Mouse (Mus musculus): ENCODE data around the gene Olfr569. TPM values are rescaled to one million over a fixed set of nuclear protein-coding genes. Genes with fewer than 3 reads are reported as not detected.

The Olfr569 gene
- total RNA-seq (2012; rRNA removed): not detected in 2 replicates
- not detected in 2 replicates for total RNA-seq (2014; rRNA removed)
- not detected in 2 replicates for polyA plus RNA-seq (2012; ENCODE audit: insufficient read length, low read depth)

GRCm38 (mm10) chr7:102890782-102891181 lies at the start of gene Olfr569:
TSS of gene Olfr569 (minus strand) at chr7:102890882.
- Histone ChIP-seq H3K27ac (ENCODE audit: insufficient read depth, low read depth) (no peak within 1 kb of the TSS), H3K9me3 (replicated peaks; ENCODE audit: low read length) (no peaks in the 10 kb centered on the region), H3K9ac (ENCODE audit: insufficient read depth, low read depth) (no peak within 1 kb of the TSS), H3K27me3 (replicated peaks) (no peaks in the 10 kb centered on the region), H3K4me1 (ENCODE audit: control insufficient read depth in 1 of 2, insufficient read depth in 2 of 2) (no peaks in the 10 kb centered on the region), H3K36me3 (replicated peaks in 1 of 2; ENCODE audit: control insufficient read depth in 1 of 2, insufficient read depth in 1 of 2, low read length in 1 of 2) (no peaks in the 10 kb centered on the region), H3K4me3 (replicated peaks in 1 of 3; ENCODE audit: low read depth in 2 of 3, low read length in 2 of 3, poor library complexity in 1 of 3) (no peak within 1 kb of the TSS), H3K4me2 (ENCODE audit: insufficient read depth, low read depth, poor library complexity, severe bottlenecking) (no peak within 1 kb of the TSS), H3K79me2 (replicated peaks; ENCODE audit: control insufficient read depth, extremely low read depth, insufficient read depth, poor library complexity, severe bottlenecking) (no peaks in the 10 kb centered on the region)
- DNase-seq (ENCODE audit: extremely low read depth): no peak
- in situ Hi-C loops (cut with MboI; ENCODE audit: low pct_ligation_motif_present, low pct_unique_long_range_greater_than_20kb, low sequenced_read_pairs) (no loop called here), dilution Hi-C loops (cut with MboI; ENCODE audit: extremely low pct_ligation_motif_present, extremely low pct_unique_long_range_greater_than_20kb, low sequenced_read_pairs) (no loop called here)
- no peak for TF ChIP-seq PAX5 (IDR thresholded peaks at IDR 0.05; ENCODE audit: low read length)
- no peak for TF ChIP-seq JUN (IDR thresholded peaks at IDR 0.05; ENCODE audit: insufficient read depth, low read depth, low read length)
- no peak for TF ChIP-seq NRF1 (IDR thresholded peaks at IDR 0.05; ENCODE audit: low read depth, low read length)

GRCm38 (mm10) chr7:102927105-102927504 lies 36.4 kb upstream of the Olfr569 start:
- no peaks in the 10 kb centered on the region for H3K4me1 ChIP-seq (ENCODE audit: control insufficient read depth in 1 of 2, insufficient read depth in 2 of 2)
- H3K27me3 ChIP-seq (replicated peaks): no peaks in the 10 kb centered on the region
- dilution Hi-C loops (cut with MboI; ENCODE audit: extremely low pct_ligation_motif_present, extremely low pct_unique_long_range_greater_than_20kb, low sequenced_read_pairs): no loop called here
- H3K4me2 ChIP-seq (ENCODE audit: insufficient read depth, low read depth, poor library complexity, severe bottlenecking): no peak overlapping the region
- TF ChIP-seq RCOR1 (conservative IDR thresholded peaks at IDR 0.05; ENCODE audit: low read depth, low read length) (no peak), ZC3H11A (IDR thresholded peaks at IDR 0.05; ENCODE audit: low read depth, low read length) (no peak), ELF1 (IDR thresholded peaks at IDR 0.05; ENCODE audit: low read depth, low read length) (no peak), USF2 (conservative IDR thresholded peaks at IDR 0.05; ENCODE audit: low read depth, low read length) (no peak), ETS1 (conservative IDR thresholded peaks at IDR 0.05; ENCODE audit: low read depth, low read length) (no peak), ZNF384 (IDR thresholded peaks at IDR 0.05; ENCODE audit: low read depth, low read length) (no peak), CTCF (conservative IDR thresholded peaks at IDR 0.05 in 1 of 2, IDR thresholded peaks at IDR 0.05 in 1 of 2; ENCODE audit: low read depth in 2 of 2, low read length in 2 of 2) (no peak)
- H3K9ac ChIP-seq (ENCODE audit: insufficient read depth, low read depth): no peak overlapping the region
- H3K79me2 ChIP-seq (replicated peaks; ENCODE audit: control insufficient read depth, extremely low read depth, insufficient read depth, poor library complexity, severe bottlenecking): no peaks in the 10 kb centered on the region
- DNase-seq (ENCODE audit: extremely low read depth): no peak
- no peaks in the 10 kb centered on the region for H3K9me3 ChIP-seq (replicated peaks; ENCODE audit: low read length)
- no peak overlapping the region for H3K27ac ChIP-seq (ENCODE audit: insufficient read depth, low read depth)
- no peaks in the 10 kb centered on the region for H3K36me3 ChIP-seq (replicated peaks in 1 of 2; ENCODE audit: control insufficient read depth in 1 of 2, insufficient read depth in 1 of 2, low read length in 1 of 2)
- no peak overlapping the region for H3K4me3 ChIP-seq (replicated peaks in 1 of 3; ENCODE audit: low read depth in 2 of 3, low read length in 2 of 3, poor library complexity in 1 of 3)
- in situ Hi-C loops (cut with MboI; ENCODE audit: low pct_ligation_motif_present, low pct_unique_long_range_greater_than_20kb, low sequenced_read_pairs): no loop called here

GRCm38 (mm10) chr7:102924109-102924508 lies 33.4 kb upstream of the Olfr569 start, which contains the start of gene Olfr572:
TSS of gene Olfr572 (plus strand) at chr7:102924409.
- no peak for TF ChIP-seq JUN (IDR thresholded peaks at IDR 0.05; ENCODE audit: insufficient read depth, low read depth, low read length)
- no peak for TF ChIP-seq SIN3A (IDR thresholded peaks at IDR 0.05; ENCODE audit: low read length)
- no peak for TF ChIP-seq MAX (IDR thresholded peaks at IDR 0.05; ENCODE audit: low read length)
- H3K4me2 ChIP-seq (ENCODE audit: insufficient read depth, low read depth, poor library complexity, severe bottlenecking): no peak within 1 kb of the TSS
- H3K27me3 ChIP-seq (replicated peaks): no peaks in the 10 kb centered on the region
- H3K36me3 ChIP-seq (replicated peaks in 1 of 2; ENCODE audit: control insufficient read depth in 1 of 2, insufficient read depth in 1 of 2, low read length in 1 of 2): no peaks in the 10 kb centered on the region
- no peaks in the 10 kb centered on the region for H3K4me1 ChIP-seq (ENCODE audit: control insufficient read depth in 1 of 2, insufficient read depth in 2 of 2)
- H3K9ac ChIP-seq (ENCODE audit: insufficient read depth, low read depth): no peak within 1 kb of the TSS
- no peak for DNase-seq (ENCODE audit: extremely low read depth)
- in situ Hi-C loops (cut with MboI; ENCODE audit: low pct_ligation_motif_present, low pct_unique_long_range_greater_than_20kb, low sequenced_read_pairs) (no loop called here), dilution Hi-C loops (cut with MboI; ENCODE audit: extremely low pct_ligation_motif_present, extremely low pct_unique_long_range_greater_than_20kb, low sequenced_read_pairs) (no loop called here)
- no peaks in the 10 kb centered on the region for H3K9me3 ChIP-seq (replicated peaks; ENCODE audit: low read length)
- no peak within 1 kb of the TSS for H3K4me3 ChIP-seq (replicated peaks in 1 of 3; ENCODE audit: low read depth in 2 of 3, low read length in 2 of 3, poor library complexity in 1 of 3)
- no peak within 1 kb of the TSS for H3K27ac ChIP-seq (ENCODE audit: insufficient read depth, low read depth)
- H3K79me2 ChIP-seq (replicated peaks; ENCODE audit: control insufficient read depth, extremely low read depth, insufficient read depth, poor library complexity, severe bottlenecking): no peaks in the 10 kb centered on the region
